Mouse (Mus musculus): ENCODE data around the gene Abat.
A peak's percentile ranks its signal among the peaks of the same experiment; 100 is the strongest.

Gene Abat

GRCm38 (mm10) chr16:8513236-8513906 lies at the start of gene Abat:
Abat (plus strand) TSS chr16:8513429.
- peak; percentile 97 for DNase-seq

GRCm38 (mm10) chr16:8470132-8470531 lies 43.1 kb upstream of the Abat start:
- no peak for DNase-seq

GRCm38 (mm10) chr16:8470603-8471481 lies 42.4 kb upstream of the Abat start, which contains the start of gene Mettl22:
Mettl22 (plus strand) TSS chr16:8470788.
- peak; percentile 95 for DNase-seq

GRCm38 (mm10) chr16:8487396-8488005 lies 25.7 kb upstream of the Abat start:
- no peak for DNase-seq

- no peak for DNase-seq
Measured at GRCm38 (mm10) chr16:8489340-8489739, 23.9 kb upstream of the Abat start.

- peak; percentile 21 for DNase-seq
Measured at GRCm38 (mm10) chr16:8491743-8492490, 21.3 kb upstream of the Abat start.

- peak; percentile 85 for DNase-seq
Measured at GRCm38 (mm10) chr16:8494268-8494667, 19.0 kb upstream of the Abat start.

- no peak for DNase-seq
Measured at GRCm38 (mm10) chr16:8496967-8497366, 16.3 kb upstream of the Abat start.

- peak; percentile 40 for DNase-seq
Measured at GRCm38 (mm10) chr16:8504271-8504670, 9.0 kb upstream of the Abat start.

- DNase-seq: no peak
Measured at GRCm38 (mm10) chr16:8509894-8510293, 3.3 kb upstream of the Abat start.

- no peak for DNase-seq
Measured at GRCm38 (mm10) chr16:8512830-8513229, 399 bp upstream of the Abat start.

GRCm38 (mm10) chr16:8514180-8514579 lies 951 bp downstream of the Abat start:
- DNase-seq: no peak

GRCm38 (mm10) chr16:8520525-8520924 lies 7.3 kb downstream of the Abat start:
- DNase-seq: no peak

- no peak for DNase-seq
Measured at GRCm38 (mm10) chr16:8521322-8521721, 8.1 kb downstream of the Abat start.

- peak; percentile 56 for DNase-seq
Measured at GRCm38 (mm10) chr16:8523480-8524144, 10.4 kb downstream of the Abat start.

- DNase-seq: no peak
Measured at GRCm38 (mm10) chr16:8524163-8524847, 11.1 kb downstream of the Abat start.

- DNase-seq: no peak
Measured at GRCm38 (mm10) chr16:8525293-8525692, 12.1 kb downstream of the Abat start.

- no peak for DNase-seq
Measured at GRCm38 (mm10) chr16:8525877-8526276, 12.6 kb downstream of the Abat start.

GRCm38 (mm10) chr16:8529389-8529788 lies 16.2 kb downstream of the Abat start:
- no peak for DNase-seq

- no peak for DNase-seq
Measured at GRCm38 (mm10) chr16:8530018-8530417, 16.8 kb downstream of the Abat start.

GRCm38 (mm10) chr16:8532461-8532860 lies 19.2 kb downstream of the Abat start:
- DNase-seq: no peak

- no peak for DNase-seq
Measured at GRCm38 (mm10) chr16:8532894-8533293, 19.7 kb downstream of the Abat start.

Data from embryo, embryonic 11 days (tissue).